Mouse (Mus musculus) ES-E14 (cell line): ENCODE measurements at regions not wholly inside any gene's neighbourhood (a gene's known extent, or its start where the extent isn't known, plus 50 kb on each side); places are given as distances from the start of the nearest gene placed in this dataset.

ENCODE experiments used
- DNase-seq: peaks from one replicate; pipeline ENCODE4 v3.0.0-alpha.2; 2013; ENCODE audit warnings: low read depth, low spot score
- H3K27ac ChIP-seq: 2 replicates; pipeline ENCODE4 v1.5.1; 2012; ENCODE audit warnings: low read depth, mild to moderate bottlenecking, low read length, moderate library complexity, mixed read lengths; ENCODE audit not compliant: poor library complexity, insufficient read depth, severe bottlenecking
- H3K36me3 ChIP-seq: 2 replicates; pipeline ENCODE4 v1.6.1; 2012; ENCODE audit warnings: mild to moderate bottlenecking, low read length, moderate library complexity, mixed read lengths; ENCODE audit not compliant: control insufficient read depth, poor library complexity, insufficient read depth, severe bottlenecking
- H3K4me1 ChIP-seq, 2 experiments: fragments of 150-350 bp in 1 of 2; sonication (generic) in 1 of 2; 2 replicates each; pipeline ENCODE4 v1.6.1; 2012; ENCODE audit warnings: low read length in 2 of 2, mild to moderate bottlenecking in 1 of 2, mixed read lengths in 1 of 2; ENCODE audit not compliant: control insufficient read depth in 2 of 2, insufficient read depth in 2 of 2, poor library complexity in 1 of 2
- H3K4me3 ChIP-seq, 2 experiments: fragments of 150-350 bp in 1 of 2; sonication (generic) in 1 of 2; 2 replicates each; pipeline ENCODE4 v1.5.1; 2012; ENCODE audit warnings: low read length in 2 of 2, low read depth in 1 of 2, mild to moderate bottlenecking in 1 of 2, mixed read lengths in 1 of 2; ENCODE audit not compliant: insufficient read depth in 1 of 2, poor library complexity in 1 of 2, severe bottlenecking in 1 of 2
- H3K9ac ChIP-seq: 2 replicates; pipeline ENCODE4 v1.6.1; 2012; ENCODE audit warnings: low read depth, mild to moderate bottlenecking, low read length, mixed read lengths; ENCODE audit not compliant: poor library complexity, insufficient read depth, severe bottlenecking
- H3K9me3 ChIP-seq: fragments of 150-350 bp; sonication (generic); 2 replicates; pipeline ENCODE4 v1.6.1; 2012; ENCODE audit warnings: low read depth, mild to moderate bottlenecking, low read length; ENCODE audit not compliant: control insufficient read depth, insufficient read depth
- CHD2 ChIP-seq: IDR thresholded peaks from 2 replicates; pipeline ENCODE4 v1.6.1; 2014; ENCODE audit warnings: mild to moderate bottlenecking, low read depth, low read length, inconsistent platforms
- HCFC1 ChIP-seq: IDR thresholded peaks from 2 replicates; pipeline ENCODE4 v1.6.1; 2012; ENCODE audit warnings: low read length, inconsistent platforms, borderline replicate concordance; ENCODE audit not compliant: insufficient read depth
- MAFK ChIP-seq: IDR thresholded peaks from 2 replicates; pipeline ENCODE4 v1.6.1; 2014; ENCODE audit warnings: mild to moderate bottlenecking, low read depth, low read length, inconsistent platforms; ENCODE audit not compliant: insufficient read depth
- ZC3H11A ChIP-seq: IDR thresholded peaks from 2 replicates; pipeline ENCODE4 v1.6.1; 2012; ENCODE audit warnings: low read depth, mild to moderate bottlenecking, inconsistent platforms, low read length, borderline replicate concordance
- ZNF384 ChIP-seq: IDR thresholded peaks from 2 replicates; pipeline ENCODE4 v1.6.1; 2012; ENCODE audit warnings: low read depth, low read length, inconsistent platforms
- in situ Hi-C, 2 experiments: fragments of 600-800 bp; cut with MboI; formaldehyde crosslinking; loops; one replicate each; pipeline ENCODE4 v1.15.1; 2025; ENCODE audit warnings: low sequenced_read_pairs in 2 of 2, inconsistent platforms in 1 of 2; ENCODE audit not compliant: unreplicated experiment in 2 of 2

DNA sequence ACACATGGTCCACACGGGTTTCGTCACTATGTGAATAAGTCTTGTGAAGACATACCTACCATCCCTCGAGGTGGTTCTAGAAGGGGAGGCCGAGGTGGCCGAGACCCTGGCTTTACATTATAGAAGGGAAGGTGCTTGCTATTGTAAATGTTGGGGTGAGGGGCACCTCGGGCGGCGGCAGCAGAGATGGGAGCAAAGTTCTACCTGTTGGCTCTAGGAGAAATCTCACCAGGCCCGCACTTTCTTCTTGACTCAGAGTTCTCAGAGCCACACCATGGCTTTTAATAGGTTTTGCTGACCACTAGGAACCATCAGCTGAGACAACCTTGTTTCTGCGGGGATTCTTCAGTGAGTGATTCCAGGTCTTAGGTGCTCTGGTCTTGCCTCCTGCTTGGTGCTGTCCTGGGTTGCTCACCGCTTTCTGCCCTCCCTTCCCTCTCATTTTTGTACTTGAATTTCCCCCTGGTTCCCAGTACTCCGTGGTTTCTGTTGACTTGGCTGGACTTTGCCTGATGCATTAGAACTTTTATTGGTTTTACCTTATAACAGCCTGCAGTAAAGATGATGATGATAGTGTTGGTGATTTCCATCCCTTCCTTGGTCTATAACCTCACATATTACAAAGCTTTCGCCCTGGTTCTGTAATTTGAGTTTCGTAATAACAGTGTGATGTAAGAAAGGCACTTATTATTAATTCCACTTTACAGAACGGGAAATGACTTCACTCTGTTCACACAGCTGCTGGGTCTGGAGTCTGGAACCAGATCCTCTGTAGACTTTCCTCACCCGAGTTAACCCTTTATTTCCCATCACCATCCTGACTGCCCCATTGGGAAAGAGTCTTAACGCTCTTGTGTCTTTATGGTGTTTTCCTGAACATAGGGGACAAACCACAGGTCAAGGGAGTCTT lies 185.6 kb downstream of the 4933412E24Rik start:
- Histone ChIP-seq H3K4me1 (no peaks in the 10 kb centered on the region), H3K27ac (no peak overlapping the region), H3K36me3 (no peaks in the 10 kb centered on the region), H3K9ac (no peak overlapping the region), H3K9me3 (no peaks in the 10 kb centered on the region), H3K4me3 (no peak overlapping the region)
- DNase-seq = no peak
- no peak for TF ChIP-seq MAFK
- no peak for TF ChIP-seq ZC3H11A
- no peak for TF ChIP-seq ZNF384
- TF ChIP-seq HCFC1 = no peak
- TF ChIP-seq CHD2 = no peak
- in situ Hi-C loops = no loop called here

DNA sequence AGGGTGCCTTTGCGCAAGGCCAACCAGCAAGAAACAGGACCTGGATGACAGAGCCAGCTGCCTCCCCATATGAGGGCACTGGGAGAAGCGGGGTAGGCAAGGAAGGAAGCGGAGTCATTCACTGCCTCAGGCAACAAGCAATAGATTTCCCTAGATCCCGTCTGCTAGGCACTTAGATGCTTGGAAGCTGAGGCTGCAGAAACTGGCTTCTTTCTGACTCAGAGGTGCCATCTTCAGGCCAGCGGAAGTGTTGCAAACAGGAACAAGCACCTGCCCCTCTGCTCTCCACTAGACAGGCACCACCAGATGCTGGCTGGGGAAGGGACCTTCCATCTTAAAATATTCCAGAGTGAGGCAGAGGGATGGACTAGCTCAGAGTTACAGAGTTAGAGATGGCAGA lies 188.0 kb downstream of the 4933412E24Rik start:
- Histone ChIP-seq H3K4me1 (peaks cover 0 to 6% of the 10 kb centered on the region in 2 experiments; a peak in 1 of 4 replicates), H3K9me3 (no peaks in the 10 kb centered on the region), H3K9ac (no peak overlapping the region), H3K4me3 (no peak overlapping the region), H3K27ac (no peak overlapping the region), H3K36me3 (no peaks in the 10 kb centered on the region)
- in situ Hi-C loops = no loop called here
- DNase-seq = peak; percentile 70
- peak; percentile 75; the same call in 1 of the 2 replicates for TF ChIP-seq ZC3H11A
- no peak for TF ChIP-seq CHD2
- no peak for TF ChIP-seq ZNF384
- peak; percentile 88 for TF ChIP-seq MAFK

DNA sequence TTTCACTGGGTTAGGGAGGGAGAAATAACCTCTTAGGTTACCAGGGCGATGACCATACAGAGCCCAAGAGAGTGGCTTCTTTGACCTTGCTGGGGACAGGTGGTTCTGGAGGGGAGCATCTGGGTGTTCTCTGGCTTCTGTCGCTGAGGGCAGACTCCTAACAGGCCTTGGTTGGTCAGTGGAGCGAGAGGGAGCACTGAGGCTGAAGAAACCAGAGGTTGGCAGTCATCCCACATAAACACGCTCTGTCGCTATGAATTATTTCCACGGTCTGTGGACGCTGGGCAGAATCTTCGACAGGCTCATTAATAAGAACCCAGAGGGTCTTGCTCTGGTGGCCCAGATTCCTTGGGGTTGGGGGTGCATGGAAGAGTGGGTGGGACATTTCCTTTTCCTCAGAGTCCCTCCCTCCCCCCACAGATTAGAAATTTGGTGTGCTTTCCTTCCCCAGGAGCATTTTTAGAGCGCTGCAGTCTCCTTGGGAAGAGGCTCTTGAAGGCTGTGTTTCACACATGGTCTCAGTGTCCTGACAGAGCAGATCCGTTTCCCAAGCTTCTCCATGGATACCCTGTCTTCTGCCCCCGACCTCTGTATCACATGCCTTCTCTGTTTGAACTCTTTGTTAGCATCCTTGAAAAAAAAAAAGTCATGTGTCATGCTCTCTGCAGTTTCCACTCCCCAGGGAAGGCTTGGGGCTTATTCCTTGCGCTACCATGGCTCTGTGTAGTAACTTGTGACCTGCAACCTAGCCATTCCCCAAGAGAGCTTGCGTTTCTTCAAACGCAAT lies 190.1 kb downstream of the 4933412E24Rik start:
- TF ChIP-seq ZC3H11A (no peak), CHD2 (no peak), MAFK (no peak), HCFC1 (no peak), ZNF384 (no peak)
- Histone ChIP-seq H3K4me3 (no peak overlapping the region), H3K36me3 (no peaks in the 10 kb centered on the region), H3K4me1 (peaks cover 3 to 14% of the 10 kb centered on the region in 2 experiments), H3K9me3 (no peaks in the 10 kb centered on the region), H3K27ac (no peak overlapping the region), H3K9ac (no peak overlapping the region)
- DNase-seq = no peak
- in situ Hi-C loops = no loop called here

DNA sequence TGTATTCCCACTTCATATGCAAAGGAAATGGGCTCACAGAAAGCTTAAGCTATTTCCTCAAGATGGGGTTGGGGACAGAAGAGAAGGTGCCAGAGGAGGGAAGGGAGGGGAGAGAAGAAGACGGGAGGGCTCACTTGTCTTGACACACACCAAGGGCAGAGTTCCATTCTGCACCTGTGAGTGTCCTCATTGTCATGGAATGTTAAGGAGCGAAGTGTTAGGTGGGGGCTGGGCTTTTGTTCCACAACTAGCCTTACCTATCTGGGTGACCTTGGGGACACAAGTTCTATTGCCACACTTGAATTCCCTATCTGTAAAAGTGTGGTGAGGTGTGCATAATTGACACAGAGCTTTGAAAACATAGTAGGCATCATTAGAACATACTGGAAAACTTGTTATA lies 192.5 kb downstream of the 4933412E24Rik start:
- DNase-seq = peak; percentile 59
- in situ Hi-C loops = no loop called here
- TF ChIP-seq CHD2 (no peak), ZNF384 (no peak), ZC3H11A (no peak), HCFC1 (no peak), MAFK (no peak)
- H3K4me3 ChIP-seq = no peak overlapping the region
- H3K36me3 ChIP-seq = no peaks in the 10 kb centered on the region
- H3K9ac ChIP-seq = no peak overlapping the region
- H3K9me3 ChIP-seq = no peaks in the 10 kb centered on the region
- H3K4me1 ChIP-seq = peaks cover 3 to 14% of the 10 kb centered on the region in 2 experiments
- H3K27ac ChIP-seq = no peak overlapping the region
